In the genomic region with DNA sequence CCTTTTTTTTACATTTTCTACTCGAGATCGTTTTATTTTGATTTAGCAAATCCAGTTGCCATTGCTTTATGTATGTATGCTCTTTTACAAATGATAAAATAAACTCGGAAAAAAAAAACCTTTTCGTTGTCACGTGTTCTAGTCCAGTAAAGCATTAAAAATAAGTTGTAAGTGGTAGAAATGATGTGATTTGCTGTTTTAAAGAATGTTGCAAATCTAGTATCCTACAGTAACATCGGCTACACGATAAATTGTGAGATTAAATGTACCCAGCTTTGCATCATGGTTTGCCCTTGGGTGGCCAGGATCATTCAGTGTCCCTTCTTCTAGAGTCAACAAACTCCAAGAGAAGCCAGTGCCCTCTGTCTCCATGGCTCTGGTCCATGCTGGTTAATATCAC, we compare ENCODE assay signal across 24 mouse cellular contexts. TPM values are rescaled to one million over a fixed set of nuclear protein-coding genes. Genes with fewer than 3 reads are reported as not detected.
DNase-seq lines count a peak whose midpoint lies in the region; ATAC-seq and TF ChIP-seq lines count a peak whose summit lies in the region.
"Had no signal": no experiment of that assay in that cellular context is flagged by ENCODE, and none has a peak within 500 bp of the region (broad histone marks: within the 10 kb centered on the region; RNA-seq: fewer than 3 reads in every experiment).

No protein-coding gene starts in this region.

- H3K9me3 ChIP-seq in forebrain, postnatal 0 days (ENCODE audit: low read length) = no peaks in the 10 kb centered on the region
- no peaks in the 10 kb centered on the region for H3K9me3 ChIP-seq in forebrain, embryonic 16.5 days (ENCODE audit: control insufficient read depth, low read length)
- no peaks in the 10 kb centered on the region for H3K9me3 ChIP-seq in hindbrain, postnatal 0 days (ENCODE audit: low read length)
- H3K9me3 ChIP-seq: embryonic facial prominence, embryonic 12.5 days; forebrain, embryonic 15.5 days; heart, embryonic 10.5 days had no signal

- TF ChIP-seq POLR2A in liver, adult 2 months (IDR thresholded peaks at IDR 0.05; ENCODE audit: extremely low read depth, insufficient read depth, low read length) = no peak

- no peak overlapping the region for H3K27ac ChIP-seq in forebrain, postnatal 0 days (ENCODE audit: low read depth, low read length)
- no peak overlapping the region for H3K27ac ChIP-seq in forebrain, embryonic 16.5 days (ENCODE audit: low read length)
- H3K27ac ChIP-seq in liver, adult 2 months (replicated peaks; ENCODE audit: insufficient read depth, low read depth, low read length) = no peak overlapping the region
- H3K27ac ChIP-seq in hindbrain, postnatal 0 days = no peak overlapping the region
- H3K27ac ChIP-seq: embryonic facial prominence, embryonic 12.5 days; forebrain, embryonic 15.5 days; heart, embryonic 10.5 days had no signal

- no peak overlapping the region for H3K4me3 ChIP-seq in forebrain, postnatal 0 days (ENCODE audit: low read depth, low read length)
- no peak overlapping the region for H3K4me3 ChIP-seq in forebrain, embryonic 16.5 days (replicated peaks; ENCODE audit: low read length)
- H3K4me3 ChIP-seq in liver, adult 2 months (ENCODE audit: insufficient read depth, low read depth, low read length) = no peak overlapping the region
- peak overlapping the region; percentile 45; the same call in 1 of the 2 replicates for H3K4me3 ChIP-seq in hindbrain, postnatal 0 days (ENCODE audit: low read length)
- H3K4me3 ChIP-seq: embryonic facial prominence, embryonic 12.5 days; forebrain, embryonic 15.5 days; heart, embryonic 10.5 days had no signal

- no peak for TF ChIP-seq CTCF in forebrain, postnatal 0 days (IDR thresholded peaks at IDR 0.05; ENCODE audit: low read depth)
- no peak for TF ChIP-seq CTCF in liver, adult 2 months (IDR thresholded peaks at IDR 0.05; ENCODE audit: low read depth, low read length)
- no peak for TF ChIP-seq CTCF in hindbrain, postnatal 0 days (IDR thresholded peaks at IDR 0.05; ENCODE audit: low read depth)

- H3K79me2 ChIP-seq in liver, adult 2 months (ENCODE audit: control insufficient read depth, insufficient read depth, low read length) = no peaks in the 10 kb centered on the region

- H3K36me3 ChIP-seq in forebrain, postnatal 0 days (ENCODE audit: insufficient read depth) = no peaks in the 10 kb centered on the region
- H3K36me3 ChIP-seq in forebrain, embryonic 16.5 days (ENCODE audit: control insufficient read depth, insufficient read depth) = no peaks in the 10 kb centered on the region
- H3K36me3 ChIP-seq in liver, adult 2 months (ENCODE audit: control insufficient read depth, insufficient read depth, low read length) = no peaks in the 10 kb centered on the region
- H3K36me3 ChIP-seq in hindbrain, postnatal 0 days (ENCODE audit: insufficient read depth, low read length) = no peaks in the 10 kb centered on the region
- H3K36me3 ChIP-seq: embryonic facial prominence, embryonic 12.5 days; forebrain, embryonic 15.5 days; heart, embryonic 10.5 days had no signal

- peaks cover 10% of the 10 kb centered on the region for H3K4me1 ChIP-seq in forebrain, postnatal 0 days (ENCODE audit: insufficient read depth)
- H3K4me1 ChIP-seq in forebrain, embryonic 16.5 days (replicated peaks; ENCODE audit: control insufficient read depth, insufficient read depth, low read length) = peaks cover 38% of the 10 kb centered on the region
- peaks cover 6% of the 10 kb centered on the region; the same call in 1 of the 2 replicates for H3K4me1 ChIP-seq in liver, adult 2 months (ENCODE audit: control insufficient read depth, insufficient read depth, low read length)
- H3K4me1 ChIP-seq in hindbrain, postnatal 0 days (ENCODE audit: insufficient read depth, low read length) = 0 out of 2 replicates have a peak, but pooled peaks cover 8% of the 10 kb centered on the region

- peak; percentile 58 for DNase-seq in forebrain, postnatal 0 days
- DNase-seq in liver, adult 2 months (ENCODE audit: extremely low read depth, low read depth, low spot score) = peak; percentile 4
- DNase-seq in liver = no peak
- DNase-seq in retina, embryonic 14.5 days (ENCODE audit: low spot score) = peak; percentile 6
- DNase-seq in retina, postnatal 1 day = no peak
- no peak for DNase-seq in hindbrain, postnatal 0 days (ENCODE audit: low spot score)
- no peak for DNase-seq in heart, adult 11 months
- DNase-seq: adrenal gland, adult 2 months; adrenal gland, postnatal 25 days; cerebellum, adult 2 months; gastrocnemius, postnatal 36 days; heart, adult 18-20 months; heart, postnatal 10 days; heart, postnatal 4 days; kidney, adult 2 months had no signal

- ATAC-seq in forebrain, postnatal 0 days = no peak
- ATAC-seq in forebrain, embryonic 16.5 days = no peak
- no peak for ATAC-seq in hindbrain, postnatal 0 days
- ATAC-seq: forebrain, embryonic 15.5 days; intestine, embryonic 16.5 days had no signal

- H3K9ac ChIP-seq in forebrain, postnatal 0 days = no peak overlapping the region
- H3K9ac ChIP-seq in forebrain, embryonic 16.5 days (replicated peaks; ENCODE audit: low read depth, low read length) = no peak overlapping the region
- no peak overlapping the region for H3K9ac ChIP-seq in liver, adult 2 months (ENCODE audit: low read depth, low read length)
- no peak overlapping the region for H3K9ac ChIP-seq in hindbrain, postnatal 0 days (replicated peaks; ENCODE audit: low read length)
- H3K9ac ChIP-seq: embryonic facial prominence, embryonic 12.5 days; forebrain, embryonic 15.5 days had no signal

- peaks cover 78% of the 10 kb centered on the region for H3K27me3 ChIP-seq in forebrain, postnatal 0 days (ENCODE audit: insufficient read depth, low read length)
- peaks cover 73% of the 10 kb centered on the region for H3K27me3 ChIP-seq in forebrain, embryonic 16.5 days (replicated peaks; ENCODE audit: control insufficient read depth, insufficient read depth, low read length)
- peaks cover 31% of the 10 kb centered on the region for H3K27me3 ChIP-seq in liver, adult 2 months (ENCODE audit: control insufficient read depth, insufficient read depth, low read length)
- H3K27me3 ChIP-seq in hindbrain, postnatal 0 days (ENCODE audit: insufficient read depth, low read length) = peaks cover 22% of the 10 kb centered on the region
- H3K27me3 ChIP-seq: CH12.LX had no signal

- 5% methylated on average over 7 of the region's 7 CpGs for WGBS in forebrain, postnatal 0 days
- 7% methylated on average over 7 of the region's 7 CpGs for WGBS in forebrain, embryonic 16.5 days
- 11% methylated on average over 7 of the region's 7 CpGs for WGBS in liver, adult 2 months
- WGBS in hindbrain, postnatal 0 days = 3% methylated on average over 7 of the region's 7 CpGs

- H3K4me2 ChIP-seq in forebrain, postnatal 0 days (ENCODE audit: low read depth) = no peak overlapping the region
- no peak overlapping the region for H3K4me2 ChIP-seq in forebrain, embryonic 16.5 days (ENCODE audit: low read length)
- H3K4me2 ChIP-seq in hindbrain, postnatal 0 days (ENCODE audit: low read depth, low read length) = peak overlapping the region; percentile 21; the same call in 1 of the 2 replicates
- H3K4me2 ChIP-seq: embryonic facial prominence, embryonic 12.5 days had no signal

RNA-seq across cellular contexts. Expression of a gene that starts 2.2 kb away (rescaled TPM):
- not detected in 2 replicates for total RNA-seq in forebrain, postnatal 0 days (2014; rRNA removed)
- polyA plus RNA-seq in forebrain, postnatal 0 days (2015; fragmentation: Nextera tagmentation; extraction: Ambion mirVana) = not detected in 2 replicates
- polyA plus RNA-seq in forebrain, embryonic 16.5 days (2015; fragmentation: Nextera tagmentation; extraction: Ambion mirVana) = 0.30 TPM in 1 of 2 replicates, not detected in the other
- total RNA-seq in liver, adult 2 months (2014; rRNA removed) = not detected in 2 replicates
- polyA plus RNA-seq in liver, adult 2 months (2012; rRNA removed) = not detected in 2 replicates
- 12.1 and 24.4 TPM in 2 replicates for total RNA-seq in hindbrain, postnatal 0 days (2014; rRNA removed)
- 6.7 and 8.5 TPM in 2 replicates for polyA plus RNA-seq in hindbrain, postnatal 0 days (2015; fragmentation: Nextera tagmentation; extraction: Ambion mirVana)
- total RNA-seq: adrenal gland, adult 2 months; adrenal gland, postnatal 25 days; CH12.LX; gastrocnemius, adult 8-10 months; gastrocnemius, postnatal 36 days; heart, adult 18-20 months; heart, postnatal 10 days; heart, postnatal 4 days had no signal
- polyA plus RNA-seq: forebrain, embryonic 11.5 days; forebrain, embryonic 15.5 days; heart, embryonic 10.5 days; heart, embryonic 14.5 days; kidney, adult 2 months had no signal

Comparison
In these comparisons a context has a peak if more than half of its experiments do, and no peak if none do; other contexts are left out.
1. DNase-seq: peak in forebrain, postnatal 0 days (single experiment), liver, adult 2 months (single experiment) and retina, embryonic 14.5 days (single experiment); none in liver (single experiment), retina, postnatal 1 day (single experiment), hindbrain, postnatal 0 days (single experiment) and heart, adult 11 months (single experiment).